Mouse (Mus musculus): ENCODE results near the gene Parp12.
A peak's percentile ranks its signal among the peaks of the same experiment; 100 is the strongest.

Gene Parp12

DNA sequence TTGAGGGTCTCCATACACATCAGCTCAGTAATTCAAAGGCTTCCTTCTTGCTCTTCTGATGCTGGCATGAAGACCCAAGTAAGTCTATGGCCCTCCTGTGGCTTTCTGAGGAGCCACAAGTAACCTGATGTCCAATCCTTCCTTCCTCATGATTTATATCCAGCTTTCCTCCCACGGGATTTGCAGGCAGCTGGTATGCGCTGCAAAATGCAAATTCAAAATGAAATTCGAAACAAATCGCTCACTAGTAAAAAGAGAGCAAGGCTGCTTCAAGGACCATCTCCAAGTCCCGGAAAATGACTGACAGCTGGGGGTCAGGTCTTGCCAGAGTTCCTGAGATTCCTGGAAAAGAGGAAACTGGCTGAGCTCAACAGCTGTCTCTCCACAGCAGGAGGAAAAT, 45.5 kb downstream of the Parp12 start:
- H3K27me3 ChIP-seq (ENCODE audit: control insufficient read depth, insufficient read depth, low read length, poor library complexity, severe bottlenecking) = no peaks in the 10 kb centered on the region; the same call in 1 of the 2 replicates
- no peaks in the 10 kb centered on the region for H3K36me3 ChIP-seq (ENCODE audit: control insufficient read depth, insufficient read depth, low read length, poor library complexity, severe bottlenecking)
- no peak for DNase-seq (ENCODE audit: low read depth, low spot score)

DNA sequence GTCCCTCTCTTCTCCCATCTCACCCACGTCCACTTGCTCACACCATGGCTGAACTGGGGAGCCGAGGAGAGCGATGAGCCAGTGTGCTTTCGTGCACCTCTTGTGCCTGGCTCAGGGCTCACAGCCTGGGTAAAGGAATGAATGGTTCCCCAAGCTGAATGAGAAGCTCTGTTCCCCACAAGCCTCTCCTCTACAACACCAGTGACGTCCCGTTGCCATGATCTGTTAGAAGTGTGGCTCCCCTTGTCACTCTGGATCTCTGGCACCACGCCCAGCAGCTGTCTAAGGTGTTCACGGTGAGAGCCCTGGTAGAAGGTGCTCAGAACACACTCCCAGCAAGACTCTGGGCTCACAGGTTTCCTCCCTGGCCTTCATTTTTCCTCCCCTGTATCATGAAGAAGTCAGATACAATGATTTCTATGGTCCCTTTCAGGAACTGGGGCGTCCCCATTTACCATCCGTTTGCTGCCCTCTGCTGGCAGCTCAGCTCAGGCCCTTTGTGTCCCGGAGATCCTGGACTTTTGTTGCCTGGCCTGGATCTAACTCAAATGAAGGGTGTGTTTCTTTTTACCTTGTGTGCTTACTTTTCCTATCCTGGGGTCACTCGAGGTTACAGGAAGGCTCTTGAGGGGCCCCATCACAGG, 51.1 kb downstream of the Parp12 start:
- Histone ChIP-seq H3K36me3 (ENCODE audit: control insufficient read depth, insufficient read depth, low read length, poor library complexity, severe bottlenecking) (no peaks in the 10 kb centered on the region), H3K27me3 (ENCODE audit: control insufficient read depth, insufficient read depth, low read length, poor library complexity, severe bottlenecking) (no peaks in the 10 kb centered on the region; the same call in 1 of the 2 replicates)
- peak; percentile 80 for DNase-seq (ENCODE audit: low read depth, low spot score)

DNA sequence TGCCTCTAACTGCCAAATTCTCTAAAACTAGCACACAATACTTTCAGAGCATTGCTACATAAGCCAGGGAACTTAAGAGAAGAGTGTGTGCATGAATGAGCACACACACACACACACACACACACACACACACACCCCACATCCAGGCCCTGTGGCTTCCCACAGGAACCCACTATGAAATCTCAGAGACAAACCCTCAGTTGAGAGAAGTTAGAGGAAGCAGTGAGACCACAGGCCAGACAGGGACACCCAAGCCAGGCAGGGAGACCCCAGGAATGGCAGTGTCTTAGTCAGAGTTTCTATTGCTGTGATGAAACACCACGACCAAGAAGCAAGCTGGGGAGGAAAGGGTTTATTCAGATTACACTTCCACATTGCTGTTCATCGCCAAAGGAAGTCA, 54.6 kb downstream of the Parp12 start:
- no peak for DNase-seq (ENCODE audit: low read depth, low spot score)
- no peaks in the 10 kb centered on the region for H3K27me3 ChIP-seq (ENCODE audit: control insufficient read depth, insufficient read depth, low read length, poor library complexity, severe bottlenecking)
- H3K36me3 ChIP-seq (ENCODE audit: control insufficient read depth, insufficient read depth, low read length, poor library complexity, severe bottlenecking) = no peaks in the 10 kb centered on the region

DNA sequence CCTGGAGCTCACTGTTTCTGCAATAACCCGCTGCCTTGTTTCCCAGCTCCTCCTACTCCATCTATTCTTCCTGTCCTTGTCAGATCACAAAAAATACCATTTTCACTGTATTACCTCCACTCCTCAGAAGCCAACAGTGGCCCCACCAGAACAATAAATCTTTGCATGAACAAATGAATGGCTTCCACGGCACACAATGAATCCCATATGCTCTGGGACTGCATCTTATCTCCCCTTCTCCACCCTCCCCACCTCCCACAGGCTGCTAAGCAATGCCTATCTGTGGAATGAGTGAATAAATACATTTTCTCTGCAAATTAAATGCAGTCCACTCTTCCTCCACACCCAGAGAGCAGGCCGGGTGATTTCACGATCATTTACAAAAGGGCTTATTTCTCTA, 57.0 kb downstream of the Parp12 start:
- H3K36me3 ChIP-seq (ENCODE audit: control insufficient read depth, insufficient read depth, low read length, poor library complexity, severe bottlenecking) = no peaks in the 10 kb centered on the region
- no peak for DNase-seq (ENCODE audit: low read depth, low spot score)
- H3K27me3 ChIP-seq (ENCODE audit: control insufficient read depth, insufficient read depth, low read length, poor library complexity, severe bottlenecking) = no peaks in the 10 kb centered on the region

- no peaks in the 10 kb centered on the region for H3K27me3 ChIP-seq (ENCODE audit: control insufficient read depth, insufficient read depth, low read length, poor library complexity, severe bottlenecking)
- no peaks in the 10 kb centered on the region for H3K36me3 ChIP-seq (ENCODE audit: control insufficient read depth, insufficient read depth, low read length, poor library complexity, severe bottlenecking)
- no peak for DNase-seq (ENCODE audit: low read depth, low spot score)
Observed at GRCm38 (mm10) chr6:39059547-39060497, 58.3 kb downstream of the Parp12 start.

GRCm38 (mm10) chr6:39058936-39059335, 59.2 kb downstream of the Parp12 start:
- no peak for DNase-seq (ENCODE audit: low read depth, low spot score)
- H3K27me3 ChIP-seq (ENCODE audit: control insufficient read depth, insufficient read depth, low read length, poor library complexity, severe bottlenecking) = no peaks in the 10 kb centered on the region
- H3K36me3 ChIP-seq (ENCODE audit: control insufficient read depth, insufficient read depth, low read length, poor library complexity, severe bottlenecking) = no peaks in the 10 kb centered on the region

DNA sequence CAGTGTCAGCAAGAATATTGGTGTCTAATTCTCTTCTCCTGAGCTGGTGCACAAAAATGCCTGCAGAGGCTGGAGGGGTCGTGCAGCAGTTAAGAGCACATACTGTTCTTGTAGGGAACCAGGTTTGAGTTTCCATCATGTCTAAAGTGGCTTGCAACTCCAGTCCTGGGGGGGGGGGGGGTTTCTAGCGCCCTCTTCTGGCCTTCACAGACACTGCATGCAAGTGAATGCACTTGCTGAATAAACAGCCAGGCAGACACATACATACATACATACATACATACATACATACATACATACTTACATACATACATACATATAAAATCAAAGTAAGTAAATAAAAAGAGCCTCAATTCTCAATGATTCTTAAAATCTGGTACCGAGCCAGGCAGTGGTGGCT, 59.8 kb downstream of the Parp12 start:
- Histone ChIP-seq H3K27me3 (ENCODE audit: control insufficient read depth, insufficient read depth, low read length, poor library complexity, severe bottlenecking) (no peaks in the 10 kb centered on the region), H3K36me3 (ENCODE audit: control insufficient read depth, insufficient read depth, low read length, poor library complexity, severe bottlenecking) (no peaks in the 10 kb centered on the region)
- peak; percentile 37 for DNase-seq (ENCODE audit: low read depth, low spot score)

DNA sequence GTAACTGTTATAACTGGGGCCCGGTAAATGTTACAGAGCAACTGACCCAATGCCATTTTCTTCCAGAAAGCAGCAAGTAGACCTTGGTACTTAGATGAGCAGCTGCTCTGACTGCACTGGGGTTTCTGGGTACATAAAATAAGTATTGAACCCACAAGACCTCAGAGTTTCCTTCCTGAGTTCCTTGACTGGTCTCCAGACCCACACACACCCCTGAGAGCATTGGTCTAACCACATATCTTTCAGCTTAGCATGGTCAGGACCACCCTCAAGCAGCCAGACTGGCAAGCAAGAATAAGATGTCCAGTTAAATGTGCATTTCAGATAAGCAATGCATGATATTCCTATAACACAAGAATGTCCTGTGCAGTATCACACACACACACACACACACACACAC, 61.0 kb downstream of the Parp12 start:
- H3K36me3 ChIP-seq (ENCODE audit: control insufficient read depth, insufficient read depth, low read length, poor library complexity, severe bottlenecking) = no peaks in the 10 kb centered on the region
- no peak for DNase-seq (ENCODE audit: low read depth, low spot score)
- H3K27me3 ChIP-seq (ENCODE audit: control insufficient read depth, insufficient read depth, low read length, poor library complexity, severe bottlenecking) = no peaks in the 10 kb centered on the region

DNA sequence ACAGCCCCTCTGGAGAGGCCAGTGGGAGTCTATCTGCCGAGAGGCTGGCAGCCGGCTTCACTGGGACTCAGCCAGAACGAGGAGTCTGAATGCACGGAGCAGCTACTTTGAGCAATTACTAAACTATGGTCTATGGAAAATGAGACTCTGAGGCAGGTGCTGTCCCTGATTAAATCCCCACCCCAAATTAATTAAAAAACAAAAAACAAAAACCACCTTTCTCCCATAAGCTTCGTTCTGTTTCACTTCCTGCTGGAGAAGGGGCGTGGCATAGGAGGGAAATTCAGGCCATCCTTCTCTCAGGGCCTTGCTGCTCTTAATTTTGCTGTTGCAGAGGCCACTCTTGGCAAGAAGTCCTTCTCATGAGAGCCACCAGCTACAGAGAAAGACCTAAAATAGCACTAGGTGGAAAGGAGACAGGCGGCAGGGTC, 62.3 kb downstream of the Parp12 start:
- Histone ChIP-seq H3K27me3 (ENCODE audit: control insufficient read depth, insufficient read depth, low read length, poor library complexity, severe bottlenecking) (no peaks in the 10 kb centered on the region), H3K36me3 (ENCODE audit: control insufficient read depth, insufficient read depth, low read length, poor library complexity, severe bottlenecking) (no peaks in the 10 kb centered on the region)
- peak; percentile 49 for DNase-seq (ENCODE audit: low read depth, low spot score)

DNA sequence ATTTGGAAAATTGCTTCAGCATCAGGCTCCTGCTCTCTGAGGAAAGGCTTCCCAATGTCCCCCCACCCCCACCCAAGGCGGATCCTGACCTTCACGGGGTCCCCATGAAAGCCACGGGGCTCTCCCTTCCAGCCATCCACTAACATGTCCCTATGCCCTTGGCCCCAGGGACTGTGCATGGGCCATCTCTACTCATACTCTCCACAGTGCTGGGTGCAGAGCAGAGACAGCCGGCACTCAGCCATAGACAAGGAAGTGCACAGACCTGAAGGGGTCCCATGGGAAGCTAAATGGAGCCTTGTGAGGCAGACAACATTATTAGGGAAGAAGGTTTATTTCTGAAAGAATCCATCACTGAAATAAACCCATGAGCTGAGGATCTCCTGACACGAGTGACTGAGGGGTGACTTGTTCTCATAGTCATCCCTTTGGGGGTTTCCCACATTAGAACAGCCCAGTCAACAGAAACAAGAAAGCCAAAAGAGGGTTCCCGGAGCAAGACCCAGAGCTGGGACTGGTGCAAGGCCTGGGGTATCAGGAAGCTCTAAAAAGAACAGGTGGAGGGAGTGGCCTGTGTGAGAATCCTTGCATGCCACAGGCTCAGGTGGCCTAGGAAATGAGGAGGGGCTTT, 63.2 kb downstream of the Parp12 start:
- peak; percentile 26 for DNase-seq (ENCODE audit: low read depth, low spot score)
- Histone ChIP-seq H3K36me3 (ENCODE audit: control insufficient read depth, insufficient read depth, low read length, poor library complexity, severe bottlenecking) (no peaks in the 10 kb centered on the region), H3K27me3 (ENCODE audit: control insufficient read depth, insufficient read depth, low read length, poor library complexity, severe bottlenecking) (no peaks in the 10 kb centered on the region)

DNA sequence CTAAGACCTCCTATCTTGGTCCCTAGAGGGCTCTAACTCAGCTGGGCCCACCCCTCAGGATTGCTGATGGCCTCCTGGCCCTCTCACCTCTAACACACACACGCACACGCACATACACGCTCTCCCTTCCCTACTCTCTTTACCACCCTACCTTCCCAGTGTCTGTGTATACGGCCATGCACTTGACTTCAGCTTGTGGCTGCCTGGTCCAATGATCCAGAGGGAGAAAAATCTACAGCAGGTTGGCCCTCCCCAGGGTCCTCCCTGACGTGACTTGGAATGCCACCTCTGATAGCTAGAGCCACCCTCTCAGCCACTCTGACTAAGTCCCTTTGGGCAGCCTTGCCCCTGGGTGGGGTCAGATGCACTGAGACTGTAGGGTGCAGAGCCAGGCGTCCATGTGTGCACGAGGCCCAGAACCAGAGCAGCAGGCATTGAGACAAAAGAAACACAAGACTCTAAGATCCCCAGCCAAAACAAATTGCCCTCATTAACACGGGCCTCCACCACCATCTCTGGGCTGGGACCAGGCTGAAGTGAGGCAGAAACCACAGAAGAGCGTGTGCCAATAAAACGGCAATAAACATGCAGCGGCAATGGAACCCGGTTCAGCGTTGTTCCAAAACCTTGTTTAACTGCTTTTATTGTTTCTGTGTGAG, 63.8 kb downstream of the Parp12 start:
- Histone ChIP-seq H3K36me3 (ENCODE audit: control insufficient read depth, insufficient read depth, low read length, poor library complexity, severe bottlenecking) (no peaks in the 10 kb centered on the region), H3K27me3 (ENCODE audit: control insufficient read depth, insufficient read depth, low read length, poor library complexity, severe bottlenecking) (no peaks in the 10 kb centered on the region)
- no peak for DNase-seq (ENCODE audit: low read depth, low spot score)

DNA sequence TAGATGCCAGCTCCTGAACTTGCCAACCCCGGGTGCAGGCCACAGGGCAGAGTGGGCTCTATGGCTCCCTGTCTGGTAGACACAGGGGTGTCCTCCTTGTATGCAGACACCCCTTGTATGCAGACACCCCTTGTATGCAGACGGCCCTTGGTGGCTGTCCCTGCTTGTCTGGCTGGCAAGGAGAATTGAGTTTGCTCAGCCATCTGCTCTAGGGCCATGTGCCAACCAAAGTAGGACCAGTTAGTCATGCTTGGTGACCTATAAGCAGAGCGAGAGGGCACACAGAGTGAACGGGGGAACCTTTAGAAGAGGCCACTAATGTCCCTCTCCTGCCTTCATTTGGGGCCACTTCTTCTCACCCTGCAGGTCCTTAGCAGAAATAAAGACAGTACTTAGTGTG, 65.5 kb downstream of the Parp12 start:
- no peaks in the 10 kb centered on the region for H3K27me3 ChIP-seq (ENCODE audit: control insufficient read depth, insufficient read depth, low read length, poor library complexity, severe bottlenecking)
- no peak for DNase-seq (ENCODE audit: low read depth, low spot score)
- H3K36me3 ChIP-seq (ENCODE audit: control insufficient read depth, insufficient read depth, low read length, poor library complexity, severe bottlenecking) = no peaks in the 10 kb centered on the region

DNA sequence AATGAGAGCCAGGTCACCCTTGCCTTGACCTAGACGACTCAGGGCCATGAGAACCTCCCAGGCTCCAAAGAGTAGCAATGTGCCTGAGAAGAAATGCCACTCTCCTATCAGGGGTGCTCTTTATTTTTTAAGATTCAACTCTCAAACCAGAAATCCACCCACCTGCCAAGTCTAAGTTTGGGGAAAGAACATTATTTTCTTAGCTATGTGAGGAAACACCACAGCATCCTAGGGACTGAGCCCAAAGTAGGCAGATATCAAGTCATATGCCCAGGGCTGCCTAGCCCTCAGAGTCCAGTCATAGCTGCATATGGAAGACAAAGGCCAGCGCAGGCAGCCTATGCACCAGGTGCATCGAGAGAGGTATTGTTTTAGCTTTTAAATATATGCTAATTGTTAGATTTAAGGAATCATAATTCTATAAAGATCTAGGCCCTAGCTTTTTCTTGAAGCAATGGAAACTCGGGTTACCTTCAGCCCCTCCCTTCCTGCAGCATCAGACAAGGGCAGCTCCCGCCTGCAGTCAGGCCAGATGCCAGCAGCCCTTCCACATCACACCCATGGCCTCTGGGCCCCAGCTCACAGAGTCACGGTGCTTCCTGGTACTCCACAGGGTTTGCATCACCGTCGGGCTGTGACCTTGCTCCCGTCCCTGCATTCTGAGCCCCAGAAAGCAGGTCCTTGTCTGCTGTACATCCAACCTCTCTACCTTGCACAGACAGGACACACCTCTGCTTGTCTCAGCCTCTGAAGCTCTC, 66.2 kb downstream of the Parp12 start:
- no peak for DNase-seq (ENCODE audit: low read depth, low spot score)
- H3K36me3 ChIP-seq (ENCODE audit: control insufficient read depth, insufficient read depth, low read length, poor library complexity, severe bottlenecking) = no peaks in the 10 kb centered on the region
- H3K27me3 ChIP-seq (ENCODE audit: control insufficient read depth, insufficient read depth, low read length, poor library complexity, severe bottlenecking) = no peaks in the 10 kb centered on the region

- no peaks in the 10 kb centered on the region for H3K27me3 ChIP-seq (ENCODE audit: control insufficient read depth, insufficient read depth, low read length, poor library complexity, severe bottlenecking)
- no peaks in the 10 kb centered on the region for H3K36me3 ChIP-seq (ENCODE audit: control insufficient read depth, insufficient read depth, low read length, poor library complexity, severe bottlenecking)
- no peak for DNase-seq (ENCODE audit: low read depth, low spot score)
Observed at GRCm38 (mm10) chr6:39050836-39051235, 67.3 kb downstream of the Parp12 start.
